8 mouse cellular contexts compared by ENCODE assay signal in the genomic region with DNA sequence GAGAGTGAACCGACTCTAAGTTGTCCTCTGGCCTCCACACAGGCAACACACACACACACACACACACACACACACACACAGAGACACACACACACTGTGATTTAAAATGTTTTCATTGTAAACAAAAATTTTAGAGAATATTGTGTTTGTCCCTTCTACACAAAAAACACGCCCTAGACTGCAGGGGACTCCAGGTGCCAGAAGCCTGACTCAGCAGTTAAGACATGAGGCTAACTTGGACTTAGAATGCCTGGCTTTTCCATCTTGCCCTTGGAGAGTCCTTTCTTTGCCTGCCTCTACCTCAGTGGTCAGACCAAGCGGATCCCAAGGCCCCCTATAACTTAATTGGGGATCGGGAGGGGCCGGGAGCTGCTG. TPM values are rescaled to one million over a fixed set of nuclear protein-coding genes. Genes with fewer than 3 reads are reported as not detected.
DNase-seq lines count a peak whose midpoint lies in the region; ATAC-seq and TF ChIP-seq lines count a peak whose summit lies in the region.

No protein-coding gene starts in this region.

- 10% methylated on average over 5 of the region's 5 CpGs for WGBS in kidney, adult 2 months
- 6% methylated on average over 5 of the region's 5 CpGs for WGBS in limb, embryonic 11.5 days
- 5% methylated on average over 5 of the region's 5 CpGs for WGBS in neural tube, embryonic 14.5 days

- no peaks in the 10 kb centered on the region for H3K4me1 ChIP-seq in kidney, adult 2 months (ENCODE audit: control insufficient read depth, insufficient read depth, low read length)
- peaks cover 0 to 6% of the 10 kb centered on the region in 2 experiments; a peak in 1 of 4 replicates for H3K4me1 ChIP-seq in ES-E14 (ENCODE audit: control insufficient read depth in 2 of 2, insufficient read depth in 2 of 2, low read length in 2 of 2, poor library complexity in 1 of 2)
- H3K4me1 ChIP-seq in limb, embryonic 11.5 days (ENCODE audit: control insufficient read depth, insufficient read depth, low read length): peaks cover 4% of the 10 kb centered on the region; the same call in 1 of the 2 replicates
- peaks cover 9% of the 10 kb centered on the region; the same call in 1 of the 2 replicates for H3K4me1 ChIP-seq in neural tube, embryonic 14.5 days (ENCODE audit: control insufficient read depth, insufficient read depth, low read length)

- peak; percentile 59 for ATAC-seq in erythroblast, adult 5-6 weeks (replicated peaks; ENCODE audit: low FRiP score, poor library complexity, severe bottlenecking)
- ATAC-seq in limb, embryonic 11.5 days (ENCODE audit: insufficient number of reproducible peaks, low FRiP score, low TSS enrichment, low read depth): no peak
- peak; percentile 49 for ATAC-seq in neural tube, embryonic 14.5 days (ENCODE audit: low read depth)

- H3K9ac ChIP-seq in ES-E14 (ENCODE audit: insufficient read depth, low read depth, low read length, poor library complexity, severe bottlenecking): peak overlapping the region; percentile 76
- H3K9ac ChIP-seq in limb, embryonic 11.5 days (ENCODE audit: low read length): peak overlapping the region; percentile 87
- H3K9ac ChIP-seq in neural tube, embryonic 14.5 days (replicated peaks; ENCODE audit: low read depth, low read length): peak overlapping the region; percentile 92

- peak overlapping the region; percentile 55 for H3K4me3 ChIP-seq in kidney, adult 2 months (ENCODE audit: insufficient read depth, low read depth, low read length)
- peak overlapping the region; percentile 69 to 82 for H3K4me3 ChIP-seq in ES-E14 (ENCODE audit: insufficient read depth in 1 of 2, low read depth in 1 of 2, low read length in 2 of 2, poor library complexity in 1 of 2, severe bottlenecking in 1 of 2)
- peak overlapping the region; percentile 68 for H3K4me3 ChIP-seq in limb, embryonic 11.5 days (ENCODE audit: low read depth, low read length)
- H3K4me3 ChIP-seq in neural tube, embryonic 14.5 days (ENCODE audit: low read depth, low read length): peak overlapping the region; percentile 92

- no peak overlapping the region for H3K27ac ChIP-seq in kidney, adult 2 months (ENCODE audit: insufficient read depth, low read depth, low read length)
- H3K27ac ChIP-seq in ES-E14 (ENCODE audit: insufficient read depth, low read depth, low read length, poor library complexity, severe bottlenecking): no peak overlapping the region
- H3K27ac ChIP-seq in limb, embryonic 11.5 days (replicated peaks; ENCODE audit: low read depth, low read length): no peak overlapping the region
- peak overlapping the region; percentile 85 for H3K27ac ChIP-seq in neural tube, embryonic 14.5 days (ENCODE audit: low read depth, low read length)

- in situ Hi-C loops in ES-E14 (cut with MboI; ENCODE audit: low sequenced_read_pairs in 2 of 2, unreplicated experiment in 2 of 2): no loop called here

- no peak for TF ChIP-seq POLR2A in kidney, adult 2 months (IDR thresholded peaks at IDR 0.05; ENCODE audit: low read depth, low read length)

- H3K36me3 ChIP-seq in kidney, adult 2 months (ENCODE audit: control insufficient read depth, insufficient read depth, low read length): no peaks in the 10 kb centered on the region
- no peaks in the 10 kb centered on the region; the same call in 1 of the 2 replicates for H3K36me3 ChIP-seq in ES-E14 (ENCODE audit: control insufficient read depth, insufficient read depth, low read length, poor library complexity, severe bottlenecking)
- H3K36me3 ChIP-seq in limb, embryonic 11.5 days (ENCODE audit: control insufficient read depth, insufficient read depth, low read length): no peaks in the 10 kb centered on the region
- no peaks in the 10 kb centered on the region for H3K36me3 ChIP-seq in neural tube, embryonic 14.5 days (ENCODE audit: control insufficient read depth, insufficient read depth, low read length)

- peak overlapping the region; percentile 95 for H3K4me2 ChIP-seq in limb, embryonic 11.5 days (ENCODE audit: low read depth, severe bottlenecking)
- peak overlapping the region; percentile 87 for H3K4me2 ChIP-seq in neural tube, embryonic 14.5 days (ENCODE audit: low read depth, low read length)

- H3K9me3 ChIP-seq in ES-E14 (ENCODE audit: control insufficient read depth, insufficient read depth, low read depth, low read length): no peaks in the 10 kb centered on the region
- no peaks in the 10 kb centered on the region for H3K9me3 ChIP-seq in limb, embryonic 11.5 days (ENCODE audit: control insufficient read depth, low read length)
- no peaks in the 10 kb centered on the region for H3K9me3 ChIP-seq in neural tube, embryonic 14.5 days (ENCODE audit: control insufficient read depth, low read length)

- H3K27me3 ChIP-seq in kidney, adult 2 months (replicated peaks; ENCODE audit: control insufficient read depth, insufficient read depth, low read length): no peaks in the 10 kb centered on the region
- H3K27me3 ChIP-seq in limb, embryonic 11.5 days (ENCODE audit: control insufficient read depth, insufficient read depth, low read length): peaks cover 7% of the 10 kb centered on the region
- 0 out of 2 replicates have a peak, but pooled peaks cover 3% of the 10 kb centered on the region for H3K27me3 ChIP-seq in neural tube, embryonic 14.5 days (ENCODE audit: control insufficient read depth, insufficient read depth, low read length)

- no peak for TF ChIP-seq CTCF in kidney, adult 2 months (conservative IDR thresholded peaks at IDR 0.05; ENCODE audit: insufficient read depth, insufficient read length, low read depth, low read length)

- peak; percentile 19 for DNase-seq in kidney, adult 2 months
- DNase-seq in kidney, postnatal 25 days: no peak
- DNase-seq in ES-E14 (ENCODE audit: low read depth, low spot score): no peak
- DNase-seq in limb, embryonic 11.5 days (ENCODE audit: low spot score): no peak
- DNase-seq in spleen, adult 18-20 months: no peak
- DNase-seq in frontal cortex, postnatal 25 days (ENCODE audit: low spot score in 2 of 2): no peak

TF ChIP-seq in ES-E14, 5 proteins besides CTCF, POLR2A, EP300 and RAD21:
- no peak for TF ChIP-seq ZC3H11A (IDR thresholded peaks at IDR 0.05; ENCODE audit: borderline replicate concordance, low read depth, low read length)
- TF ChIP-seq MAFK (IDR thresholded peaks at IDR 0.05; ENCODE audit: insufficient read depth, low read depth, low read length): peak; percentile 96

RNA-seq across cellular contexts. Expression of a gene that starts 0.9 kb away (rescaled TPM):
- polyA plus RNA-seq in kidney, adult 2 months (2012; rRNA removed): 12.1 and 16.1 TPM in 2 replicates
- total RNA-seq in ES-E14 (2012; rRNA removed): 9.9 and 15.6 TPM in 2 replicates
- 12.1 and 13.8 TPM in 2 replicates for total RNA-seq in erythroblast, adult 5-6 weeks (2015; ENCODE audit: low replicate concordance)
- total RNA-seq in erythroblast, adult 5-6 weeks (2017; ENCODE audit: low replicate concordance): 4.7 and 13.7 TPM in 2 replicates
- 10.1 and 11.6 TPM in 2 replicates for polyA plus RNA-seq in limb, embryonic 11.5 days (2014; fragmentation: Nextera tagmentation; extraction: Ambion mirVana)
- 20.7 TPM in 2 replicates for polyA plus RNA-seq in neural tube, embryonic 14.5 days (2014; fragmentation: Nextera tagmentation; extraction: Ambion mirVana)

RNA-seq across cellular contexts. Expression of a gene that starts 4.1 kb away (rescaled TPM):
- polyA plus RNA-seq in kidney, adult 2 months (2012; rRNA removed): 2.5 and 6.5 TPM in 2 replicates
- total RNA-seq in ES-E14 (2012; rRNA removed): 6.4 and 11.0 TPM in 2 replicates
- total RNA-seq in erythroblast, adult 5-6 weeks (2015; ENCODE audit: low replicate concordance): 2.1 TPM in 1 of 2 replicates, not detected in the other
- 1.6 and 2.6 TPM in 2 replicates for total RNA-seq in erythroblast, adult 5-6 weeks (2017; ENCODE audit: low replicate concordance)
- 0.08 TPM in 1 of 2 replicates, not detected in the other for polyA plus RNA-seq in limb, embryonic 11.5 days (2014; fragmentation: Nextera tagmentation; extraction: Ambion mirVana)
- polyA plus RNA-seq in neural tube, embryonic 14.5 days (2014; fragmentation: Nextera tagmentation; extraction: Ambion mirVana): 3.2 and 4.3 TPM in 2 replicates
